Mouse (Mus musculus) midbrain, embryonic 11.5 days (tissue): ENCODE results near the gene Dchs2. TPM values are rescaled to one million over a fixed set of nuclear protein-coding genes. Genes with fewer than 3 reads are reported as not detected.

Experiments
- ATAC-seq: fragments of 200-750 bp; cut with Nextera tagmentation; 2 replicates; pipeline ENCODE4 v1.8.0; 2017; ENCODE audit warnings: moderate TSS enrichment, moderate library complexity; ENCODE audit not compliant: low FRiP score
- DNase-seq: peaks from one replicate; pipeline ENCODE4 v3.0.0; 2015; ENCODE audit warnings: low spot score; ENCODE audit errors: missing footprints
- H3K27ac ChIP-seq: fragments of 300-500 bp; sonication (generic); 2 replicates; pipeline ENCODE4 v1.5.1; 2014; ENCODE audit warnings: low read depth, low read length
- H3K27me3 ChIP-seq: fragments of 300-500 bp; sonication (generic); 2 replicates; pipeline ENCODE4 v1.6.1; 2014; ENCODE audit warnings: mild to moderate bottlenecking, low read length, moderate library complexity, mixed read lengths; ENCODE audit not compliant: control insufficient read depth, insufficient read depth
- H3K36me3 ChIP-seq: fragments of 300-500 bp; sonication (generic); 2 replicates; pipeline ENCODE4 v1.6.1; 2014; ENCODE audit warnings: mild to moderate bottlenecking, low read length, moderate library complexity, mixed read lengths; ENCODE audit not compliant: control insufficient read depth, insufficient read depth
- H3K4me1 ChIP-seq: fragments of 300-500 bp; sonication (generic); 2 replicates; pipeline ENCODE4 v1.6.1; 2014; ENCODE audit warnings: low read length; ENCODE audit not compliant: control insufficient read depth, insufficient read depth
- H3K4me2 ChIP-seq: fragments of 300-500 bp; sonication (generic); 2 replicates; pipeline ENCODE4 v1.6.1; 2014; ENCODE audit warnings: mild to moderate bottlenecking, moderate library complexity
- H3K4me3 ChIP-seq: fragments of 300-500 bp; sonication (generic); 2 replicates; pipeline ENCODE4 v1.5.1; 2014; ENCODE audit warnings: low read depth, low read length
- H3K9ac ChIP-seq: fragments of 300-500 bp; sonication (generic); 2 replicates; pipeline ENCODE4 v1.6.1; 2014; ENCODE audit warnings: low read length
- H3K9me3 ChIP-seq: fragments of 300-500 bp; sonication (generic); 2 replicates; pipeline ENCODE4 v1.6.1; 2016; ENCODE audit warnings: low read length; ENCODE audit not compliant: control insufficient read depth
- WGBS: fragments of 180-500 bp; shearing (Covaris S2); extraction: QIAGEN DNeasy Blood & Tissue Kit; methylation state at CpG from one replicate; pipeline ENCODE4 v1.1.7; 2014; 5-methylcytosine and 5-hydroxymethylcytosine counted together
- polyA plus RNA-seq: library from polyadenylated mRNA; unstranded; fragments of >200 nt; fragmentation: Nextera tagmentation; extraction: Ambion mirVana; gene quantifications from 2 replicates; pipeline ENCODE4 v1.2.1, GENCODE M21; 2014

Gene Dchs2
- polyA plus RNA-seq, 1 experiment from 2014 or later: 0.19 TPM

- Histone ChIP-seq H3K4me1 (no peaks in the 10 kb centered on the region), H3K9ac (no peak overlapping the region), H3K4me3 (no peak overlapping the region), H3K27ac (no peak overlapping the region), H3K36me3 (no peaks in the 10 kb centered on the region), H3K9me3 (no peaks in the 10 kb centered on the region), H3K4me2 (no peak overlapping the region), H3K27me3 (no peaks in the 10 kb centered on the region)
- ATAC-seq (no peak), DNase-seq (no peak)
- 90% methylated on average over 6 of the region's 6 CpGs for WGBS
These were observed 249.1 kb downstream of the Dchs2 start for GRCm38 (mm10) chr3:83376834-83377233.

Other genes starting within 250 kb of the Dchs2 start
- gene Lrat, start 224.0 kb upstream of the Dchs2 start, polyA plus RNA-seq: 0.05 and 0.07 TPM in 2 replicates
- not detected in 2 replicates for gene Fgg, start 120.2 kb upstream of the Dchs2 start, polyA plus RNA-seq
- not detected in 2 replicates for gene Fga, start 101.9 kb upstream of the Dchs2 start, polyA plus RNA-seq
- gene Fgb, start 78.1 kb upstream of the Dchs2 start, polyA plus RNA-seq: not detected in 2 replicates
- gene Plrg1, start 72.4 kb upstream of the Dchs2 start, polyA plus RNA-seq: 142 and 144 TPM in 2 replicates